Comparison of ENCODE assay signal across 8 mouse cellular contexts in the genomic region with DNA sequence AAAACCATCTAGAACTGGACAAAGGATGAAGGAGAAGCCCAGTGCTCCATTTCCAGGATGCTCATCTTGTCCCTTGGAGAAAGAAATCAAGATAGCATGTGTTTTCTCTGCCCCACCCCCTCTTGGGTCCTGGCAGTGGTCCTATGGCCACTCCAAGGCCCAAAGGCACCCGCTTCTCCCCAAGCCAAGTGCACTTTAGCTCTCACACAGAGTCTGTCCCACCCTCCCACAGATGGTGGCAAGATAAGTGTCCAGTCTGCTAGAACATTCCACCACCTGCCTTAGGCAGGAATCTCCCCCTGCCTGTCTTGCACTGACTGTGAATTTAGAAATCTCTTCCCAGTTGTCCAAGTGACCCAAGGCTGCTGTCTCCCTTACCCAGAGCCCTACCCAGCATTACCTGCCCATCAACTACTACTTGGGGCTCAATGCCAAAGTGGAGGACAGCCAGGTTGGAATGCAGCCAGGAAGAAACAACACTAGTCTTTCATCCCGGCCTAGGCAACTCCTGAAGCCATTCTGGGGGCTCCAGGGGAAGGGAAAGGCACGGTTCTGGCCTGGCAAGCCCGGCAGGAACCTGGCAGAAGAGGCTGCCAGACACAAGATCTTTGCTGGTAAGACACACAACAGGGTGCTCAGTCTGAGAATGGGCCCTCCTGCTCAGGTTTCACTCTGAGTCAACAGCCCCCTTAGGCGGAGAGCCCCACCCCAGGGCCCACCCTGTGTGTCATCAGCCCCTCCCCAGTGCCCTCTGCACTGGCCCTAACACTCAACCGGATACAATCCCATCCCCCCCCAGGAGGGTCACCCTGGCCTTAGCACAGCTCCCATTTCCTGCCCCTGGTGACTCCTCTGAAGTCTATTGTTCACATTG. TPM values are rescaled to one million over a fixed set of nuclear protein-coding genes. Genes with fewer than 3 reads are reported as not detected.
DNase-seq lines count a peak whose midpoint lies in the region; ATAC-seq and TF ChIP-seq lines count a peak whose summit lies in the region.

No protein-coding gene starts in this region.

- H3K9ac ChIP-seq in ES-Bruce4 (ENCODE audit: low read depth, poor library complexity, severe bottlenecking) = 0 out of 2 replicates have a peak overlapping the region, but pooled peaks have one; percentile 14
- H3K9ac ChIP-seq in hindbrain, embryonic 15.5 days = no peak overlapping the region
- H3K9ac ChIP-seq in liver, embryonic 11.5 days (ENCODE audit: low read depth, low read length) = no peak overlapping the region
- H3K9ac ChIP-seq in stomach, embryonic 16.5 days (ENCODE audit: low read length) = 0 out of 2 replicates have a peak overlapping the region, but pooled peaks have one; percentile 9

- H3K9me3 ChIP-seq in ES-Bruce4 (replicated peaks; ENCODE audit: control insufficient read depth, insufficient read depth, low read length, poor library complexity, severe bottlenecking) = no peaks in the 10 kb centered on the region
- H3K9me3 ChIP-seq in hindbrain, embryonic 15.5 days = no peaks in the 10 kb centered on the region
- H3K9me3 ChIP-seq in liver, embryonic 11.5 days (ENCODE audit: control insufficient read depth, low read length) = no peaks in the 10 kb centered on the region
- H3K9me3 ChIP-seq in stomach, embryonic 16.5 days (replicated peaks; ENCODE audit: control insufficient read depth, low read length) = no peaks in the 10 kb centered on the region

- DNase-seq in adrenal gland, postnatal 14 days = peak; percentile 72
- DNase-seq in gastrocnemius, adult 2 months = peak; percentile 77
- no peak for DNase-seq in liver, embryonic 11.5 days (ENCODE audit: low spot score)
- DNase-seq in spleen, postnatal 36 days (ENCODE audit: low spot score in 2 of 2) = no peak

- TF ChIP-seq EP300 in ES-Bruce4 (IDR thresholded peaks at IDR 0.05; ENCODE audit: insufficient read depth, low read depth, low read length) = peak; percentile 97

- WGBS in hindbrain, embryonic 15.5 days = 42% methylated on average over 6 of the region's 6 CpGs
- 38% methylated on average over 6 of the region's 6 CpGs for WGBS in liver, embryonic 11.5 days
- WGBS in stomach, embryonic 16.5 days = 28% methylated on average over 6 of the region's 6 CpGs

- H3K4me2 ChIP-seq in hindbrain, embryonic 15.5 days = no peak overlapping the region
- H3K4me2 ChIP-seq in liver, embryonic 11.5 days = no peak overlapping the region; the same call in 1 of the 2 replicates
- H3K4me2 ChIP-seq in stomach, embryonic 16.5 days (ENCODE audit: low read depth, low read length) = no peak overlapping the region

- no peak for TF ChIP-seq CTCF in ES-Bruce4 (IDR thresholded peaks at IDR 0.05; ENCODE audit: low read depth, low read length)
- TF ChIP-seq CTCF in gastrocnemius, adult 2 months (IDR thresholded peaks at IDR 0.05) = no peak

- peak overlapping the region; percentile 80 for H3K27ac ChIP-seq in ES-Bruce4 (ENCODE audit: insufficient read depth, low read length)
- H3K27ac ChIP-seq in gastrocnemius, adult 2 months = peak overlapping the region; percentile 84
- no peak overlapping the region for H3K27ac ChIP-seq in hindbrain, embryonic 15.5 days (replicated peaks)
- H3K27ac ChIP-seq in liver, embryonic 11.5 days (ENCODE audit: low read depth, low read length) = no peak overlapping the region
- H3K27ac ChIP-seq in stomach, embryonic 16.5 days (ENCODE audit: low read length) = 0 out of 2 replicates have a peak overlapping the region, but pooled peaks have one; percentile 40

- intact Hi-C loops in gastrocnemius, adult 2 months (cut with DNase I) = loop anchor here (2.0 kb wide), 1 partner anchor 19 kb away; no protein-coding TSS in a partner anchor

- H3K4me3 ChIP-seq in ES-Bruce4 (ENCODE audit: low read depth, low read length) = peak overlapping the region; percentile 17; the same call in 1 of the 2 replicates
- peak overlapping the region; percentile 54 for H3K4me3 ChIP-seq in gastrocnemius, adult 2 months
- no peak overlapping the region for H3K4me3 ChIP-seq in hindbrain, embryonic 15.5 days
- H3K4me3 ChIP-seq in liver, embryonic 11.5 days (ENCODE audit: low read depth, low read length) = no peak overlapping the region
- no peak overlapping the region for H3K4me3 ChIP-seq in stomach, embryonic 16.5 days (replicated peaks; ENCODE audit: low read length)

- ATAC-seq in hindbrain, embryonic 15.5 days (ENCODE audit: low FRiP score, low read depth) = peak; percentile 46
- ATAC-seq in liver, embryonic 11.5 days (replicated peaks; ENCODE audit: low FRiP score) = peak; percentile 32; the same call in 1 of the 2 replicates
- no peak; the same call in 1 of the 2 replicates for ATAC-seq in stomach, embryonic 16.5 days (ENCODE audit: insufficient read depth, low FRiP score)
- no peak for ATAC-seq in inflammation-experienced regulatory T-cells, adult 6 months

- no peaks in the 10 kb centered on the region for H3K36me3 ChIP-seq in ES-Bruce4 (ENCODE audit: control insufficient read depth, insufficient read depth, low read length, poor library complexity, severe bottlenecking)
- no peaks in the 10 kb centered on the region for H3K36me3 ChIP-seq in hindbrain, embryonic 15.5 days
- no peaks in the 10 kb centered on the region for H3K36me3 ChIP-seq in liver, embryonic 11.5 days (ENCODE audit: control insufficient read depth, insufficient read depth, low read length)
- no peaks in the 10 kb centered on the region for H3K36me3 ChIP-seq in stomach, embryonic 16.5 days (ENCODE audit: control insufficient read depth, insufficient read depth, low read length)

- H3K27me3 ChIP-seq in ES-Bruce4 (ENCODE audit: control insufficient read depth, insufficient read depth, low read length, poor library complexity, severe bottlenecking) = no peaks in the 10 kb centered on the region
- peaks cover 37% of the 10 kb centered on the region for H3K27me3 ChIP-seq in hindbrain, embryonic 15.5 days
- peaks cover 35% of the 10 kb centered on the region for H3K27me3 ChIP-seq in liver, embryonic 11.5 days (replicated peaks; ENCODE audit: control insufficient read depth, insufficient read depth, low read length)
- H3K27me3 ChIP-seq in stomach, embryonic 16.5 days (ENCODE audit: control insufficient read depth, insufficient read depth, low read length) = peaks cover 18% of the 10 kb centered on the region

- peaks cover 20% of the 10 kb centered on the region for H3K4me1 ChIP-seq in ES-Bruce4 (ENCODE audit: control insufficient read depth, insufficient read depth, low read length)
- H3K4me1 ChIP-seq in hindbrain, embryonic 15.5 days (replicated peaks) = peaks cover 22% of the 10 kb centered on the region
- H3K4me1 ChIP-seq in liver, embryonic 11.5 days (replicated peaks; ENCODE audit: control insufficient read depth, insufficient read depth, low read length) = 0 out of 2 replicates have a peak, but pooled peaks cover 9% of the 10 kb centered on the region
- H3K4me1 ChIP-seq in stomach, embryonic 16.5 days (ENCODE audit: control insufficient read depth, insufficient read depth, low read length) = peaks cover 19% of the 10 kb centered on the region

- no peak for TF ChIP-seq POLR2A in ES-Bruce4 (IDR thresholded peaks at IDR 0.05; ENCODE audit: insufficient read depth, low read length)

RNA-seq across cellular contexts. Expression of gene Tead4, which starts 4.5 kb away (rescaled TPM):
- polyA plus RNA-seq in ES-Bruce4 (2011; ENCODE audit: insufficient read depth, insufficient read length, low read depth, missing spikeins) = 29.9 and 31.8 TPM in 2 replicates
- total RNA-seq in adrenal gland, postnatal 14 days (2021) = 4.7 and 5.4 TPM in 2 replicates
- total RNA-seq in gastrocnemius, adult 2 months (2021) = 1 to 10 TPM; 7.6 to 8.1 TPM
- polyA plus RNA-seq in hindbrain, embryonic 15.5 days (2015; fragmentation: Nextera tagmentation; extraction: Ambion mirVana) = 0.47 and 0.49 TPM in 2 replicates
- polyA plus RNA-seq in liver, embryonic 11.5 days (2014; fragmentation: Nextera tagmentation; extraction: Ambion mirVana) = 0.95 and 1.9 TPM in 2 replicates
- polyA plus RNA-seq in stomach, embryonic 16.5 days (2015; fragmentation: Nextera tagmentation; extraction: Ambion mirVana) = 0.79 and 2.0 TPM in 2 replicates
- polyA plus RNA-seq in inflammation-experienced regulatory T-cells, adult 6 months (2017; shearing (Covaris generic)) = not detected

RNA-seq across cellular contexts. Expression of gene Tulp3, which starts 59.5 kb away (rescaled TPM):
- polyA plus RNA-seq in ES-Bruce4 (2011; ENCODE audit: insufficient read depth, insufficient read length, low read depth, missing spikeins) = 49.1 and 57.4 TPM in 2 replicates
- total RNA-seq in adrenal gland, postnatal 14 days (2021) = 28.9 and 36.7 TPM in 2 replicates
- 1 to 10 TPM; 5.9 to 6.6 TPM for total RNA-seq in gastrocnemius, adult 2 months (2021)
- polyA plus RNA-seq in hindbrain, embryonic 15.5 days (2015; fragmentation: Nextera tagmentation; extraction: Ambion mirVana) = 15.9 and 16.5 TPM in 2 replicates
- 9.5 and 10.1 TPM in 2 replicates for polyA plus RNA-seq in liver, embryonic 11.5 days (2014; fragmentation: Nextera tagmentation; extraction: Ambion mirVana)
- 13.8 TPM in 2 replicates for polyA plus RNA-seq in stomach, embryonic 16.5 days (2015; fragmentation: Nextera tagmentation; extraction: Ambion mirVana)
- 1 to 10 TPM in 1 of 3 experiments, under 1 TPM in 2; 0.92 to 1.3 (median 0.98) TPM for polyA plus RNA-seq in inflammation-experienced regulatory T-cells, adult 6 months (2017; shearing (Covaris generic))

Comparison
In these comparisons a context has a peak if more than half of its experiments do, and no peak if none do; other contexts are left out.
1. H3K27ac ChIP-seq: peak in ES-Bruce4 (single experiment), gastrocnemius, adult 2 months (single experiment) and stomach, embryonic 16.5 days (single experiment); none in hindbrain, embryonic 15.5 days (single experiment) and liver, embryonic 11.5 days (single experiment).
2. H3K4me3 ChIP-seq: peak in ES-Bruce4 (single experiment) and gastrocnemius, adult 2 months (single experiment); none in hindbrain, embryonic 15.5 days (single experiment), liver, embryonic 11.5 days (single experiment) and stomach, embryonic 16.5 days (single experiment).
3. H3K9ac ChIP-seq: peak in ES-Bruce4 (single experiment) and stomach, embryonic 16.5 days (single experiment); none in hindbrain, embryonic 15.5 days (single experiment) and liver, embryonic 11.5 days (single experiment).
4. DNase-seq: peak in adrenal gland, postnatal 14 days (single experiment) and gastrocnemius, adult 2 months (single experiment); none in liver, embryonic 11.5 days (single experiment) and spleen, postnatal 36 days (0 of 2).
5. ATAC-seq: peak in hindbrain, embryonic 15.5 days (single experiment) and liver, embryonic 11.5 days (single experiment); none in stomach, embryonic 16.5 days (single experiment) and inflammation-experienced regulatory T-cells, adult 6 months (single experiment).
6. RNA of gene Tead4, which starts 4.5 kb away (polyA plus RNA-seq): 29.9 to 31.8 TPM in ES-Bruce4; 0.79 to 2.0 TPM in stomach, embryonic 16.5 days, 0.95 to 1.9 TPM in liver, embryonic 11.5 days, 0.47 to 0.49 TPM in hindbrain, embryonic 15.5 days and not detected in inflammation-experienced regulatory T-cells, adult 6 months; every median in the first group is over 10 times any median in the second.